Mouse (Mus musculus) layer of hippocampus, postnatal 25 days (tissue): ENCODE data around the gene Pawr. TPM values are rescaled to one million over a fixed set of nuclear protein-coding genes. Genes with fewer than 3 reads are reported as not detected.

ENCODE experiments used
- DNase-seq, 2 experiments: peaks; one replicate each; pipeline ENCODE4 v3.0.0; 2022; ENCODE audit warnings: mixed read lengths in 2 of 2, low spot score in 1 of 2; ENCODE audit errors: extremely low spot score in 1 of 2
- microRNA-seq, 2 experiments: library from miRNA; unstranded; fragments of <30 nt; microRNA quantifications; one replicate each; pipeline ENCODE4 v1.2.0; 2021
- total RNA-seq, 2 experiments: library from RNA; stranded (reverse); gene quantifications; 2 replicates each; pipeline ENCODE4 v1.2.3; 2021

Gene Pawr
- total RNA-seq, 2 experiments from 2014 or later: 2.1 to 2.9 TPM

- no peak for DNase-seq
These were observed 125.1 kb downstream of the Pawr start for GRCm38 (mm10) chr10:108457054-108457453.

- no peak for DNase-seq
These were observed 129.9 kb downstream of the Pawr start for GRCm38 (mm10) chr10:108461862-108462261.

Small RNA genes within 50 kb of the gene (microRNA-seq; reads per million reads assigned to microRNA genes)
- 0 reads per million in 2 experiments for gene Gm25591

Other genes starting within 250 kb of the Pawr start
- gene Ppp1r12a, start 169.9 kb upstream of the Pawr start, total RNA-seq: 100 to 1,000 TPM; 115 to 136 TPM